ENCODE assay signal across 9 mouse cellular contexts in genomic region chr11:83967436-83968204, GRCm38 (mm10). TPM values are rescaled to one million over a fixed set of nuclear protein-coding genes. Genes with fewer than 3 reads are reported as not detected.
DNase-seq lines count a peak whose midpoint lies in the region; ATAC-seq and TF ChIP-seq lines count a peak whose summit lies in the region.
"Had no signal": no experiment of that assay in that cellular context is flagged by ENCODE, and none has a peak within 500 bp of the region (broad histone marks: within the 10 kb centered on the region; RNA-seq: fewer than 3 reads in every experiment).

No protein-coding gene starts in this region.

- H3K4me1 ChIP-seq in liver, embryonic 14.5 days (replicated peaks; ENCODE audit: control insufficient read depth in 2 of 2, insufficient read depth in 2 of 2, low read length in 1 of 2) = peaks cover 21 to 30% of the 10 kb centered on the region in 2 experiments
- H3K4me1 ChIP-seq: limb, embryonic 13.5 days had no signal

- peak overlapping the region; percentile 41 for H3K4me2 ChIP-seq in liver, embryonic 14.5 days (ENCODE audit: low read depth)
- H3K4me2 ChIP-seq: limb, embryonic 13.5 days had no signal

- no peak overlapping the region for H3K4me3 ChIP-seq in liver, embryonic 14.5 days (ENCODE audit: insufficient read depth in 1 of 2, low read depth in 2 of 2, low read length in 2 of 2)
- H3K4me3 ChIP-seq: limb, embryonic 13.5 days had no signal

- peak; percentile 18 for DNase-seq in adrenal gland, postnatal 10 days
- DNase-seq in adrenal gland, adult 18-20 months (ENCODE audit: low spot score in 2 of 2) = no peak
- DNase-seq in kidney, postnatal 10 days = peak; percentile 30
- DNase-seq in kidney, adult 11 months = no peak
- peak; percentile 38 for DNase-seq in 3T3-L1 (ENCODE audit: low read depth, low spot score)
- DNase-seq in liver, embryonic 14.5 days (ENCODE audit: low read depth in 3 of 3, low spot score in 3 of 3) = peak in 2 of 3 experiments; percentile 42 to 46
- DNase-seq in embryo, embryonic 11 days = no peak
- DNase-seq in left cerebral cortex, adult 9 months (ENCODE audit: low spot score in 2 of 2) = no peak

- ATAC-seq in liver, embryonic 14.5 days (ENCODE audit: insufficient read depth) = no peak

- H3K27ac ChIP-seq in liver, embryonic 14.5 days = no peak overlapping the region
- H3K27ac ChIP-seq: limb, embryonic 13.5 days had no signal

- 37% methylated on average over 8 of the region's 8 CpGs for WGBS in liver, embryonic 14.5 days (ENCODE audit: insufficient replicate concordance)

- H3K36me3 ChIP-seq in liver, embryonic 14.5 days (replicated peaks; ENCODE audit: control insufficient read depth, insufficient read depth, low read depth) = peaks cover 1% of the 10 kb centered on the region

- H3K9ac ChIP-seq in liver, embryonic 14.5 days (replicated peaks) = peak overlapping the region; percentile 27; the same call in 1 of the 2 replicates

- peak; percentile 39; the same call in 1 of the 2 replicates for TF ChIP-seq CTCF in liver, embryonic 14.5 days (IDR thresholded peaks at IDR 0.05; ENCODE audit: low read depth)

- no peaks in the 10 kb centered on the region for H3K9me3 ChIP-seq in liver, embryonic 14.5 days (ENCODE audit: control insufficient read depth, low read length)
- H3K9me3 ChIP-seq: limb, embryonic 13.5 days had no signal

- H3K27me3 ChIP-seq in liver, embryonic 14.5 days (ENCODE audit: control insufficient read depth, insufficient read depth, low read length) = no peaks in the 10 kb centered on the region
- H3K27me3 ChIP-seq: limb, embryonic 13.5 days had no signal

- no peak for TF ChIP-seq EP300 in liver, embryonic 14.5 days (IDR thresholded peaks at IDR 0.05; ENCODE audit: low read depth)

RNA-seq across cellular contexts. Expression of gene Synrg, which starts 3.4 kb away (rescaled TPM):
- 10 to 100 TPM; 31.3 to 36.1 TPM for total RNA-seq in adrenal gland, postnatal 10 days (2021)
- total RNA-seq in adrenal gland, adult 18-20 months (2021) = 10 to 100 TPM; 43.0 to 49.4 TPM
- 3.1 and 3.9 TPM in 2 replicates for polyA plus RNA-seq in liver, embryonic 14.5 days (2012; rRNA removed)
- polyA plus RNA-seq in liver, embryonic 14.5 days (2014; fragmentation: Nextera tagmentation; extraction: Ambion mirVana) = 3.9 and 4.8 TPM in 2 replicates

RNA-seq across cellular contexts. Expression of gene Ddx52, which starts 25.8 kb away (rescaled TPM):
- 10 to 100 TPM; 18.3 to 18.6 TPM for total RNA-seq in adrenal gland, postnatal 10 days (2021)
- total RNA-seq in adrenal gland, adult 18-20 months (2021) = 10 to 100 TPM; 19.8 TPM
- polyA plus RNA-seq in liver, embryonic 14.5 days (2012; rRNA removed) = 5.2 and 8.6 TPM in 2 replicates
- 15.6 and 16.6 TPM in 2 replicates for polyA plus RNA-seq in liver, embryonic 14.5 days (2014; fragmentation: Nextera tagmentation; extraction: Ambion mirVana)

Comparison
In these comparisons a context has a peak if more than half of its experiments do, and no peak if none do; other contexts are left out.
1. DNase-seq: peak in adrenal gland, postnatal 10 days (single experiment), kidney, postnatal 10 days (single experiment), 3T3-L1 (single experiment) and liver, embryonic 14.5 days (2 of 3); none in adrenal gland, adult 18-20 months (0 of 2), kidney, adult 11 months (single experiment), embryo, embryonic 11 days (single experiment) and left cerebral cortex, adult 9 months (0 of 2).